Mouse (Mus musculus) bone marrow macrophage, adult 2 months (primary cell): ENCODE measurements around the gene Rcor3.

Source experiments
- CTCF ChIP-seq: IDR thresholded peaks from 2 replicates; pipeline ENCODE4 v1.5.1; 2012; ENCODE audit warnings: low read depth, mild to moderate bottlenecking, low read length, moderate library complexity
- POLR2A ChIP-seq: IDR thresholded peaks from 2 replicates; pipeline ENCODE4 v1.6.1; 2012; ENCODE audit warnings: mild to moderate bottlenecking, low read depth, low read length, borderline replicate concordance

- no peak for TF ChIP-seq CTCF
- no peak for TF ChIP-seq POLR2A
Measured at GRCm38 (mm10) chr1:192053726-192054125, 84.1 kb downstream of the Rcor3 start.
